Comparison of ENCODE assay signal across 8 mouse cellular contexts in the genomic region with DNA sequence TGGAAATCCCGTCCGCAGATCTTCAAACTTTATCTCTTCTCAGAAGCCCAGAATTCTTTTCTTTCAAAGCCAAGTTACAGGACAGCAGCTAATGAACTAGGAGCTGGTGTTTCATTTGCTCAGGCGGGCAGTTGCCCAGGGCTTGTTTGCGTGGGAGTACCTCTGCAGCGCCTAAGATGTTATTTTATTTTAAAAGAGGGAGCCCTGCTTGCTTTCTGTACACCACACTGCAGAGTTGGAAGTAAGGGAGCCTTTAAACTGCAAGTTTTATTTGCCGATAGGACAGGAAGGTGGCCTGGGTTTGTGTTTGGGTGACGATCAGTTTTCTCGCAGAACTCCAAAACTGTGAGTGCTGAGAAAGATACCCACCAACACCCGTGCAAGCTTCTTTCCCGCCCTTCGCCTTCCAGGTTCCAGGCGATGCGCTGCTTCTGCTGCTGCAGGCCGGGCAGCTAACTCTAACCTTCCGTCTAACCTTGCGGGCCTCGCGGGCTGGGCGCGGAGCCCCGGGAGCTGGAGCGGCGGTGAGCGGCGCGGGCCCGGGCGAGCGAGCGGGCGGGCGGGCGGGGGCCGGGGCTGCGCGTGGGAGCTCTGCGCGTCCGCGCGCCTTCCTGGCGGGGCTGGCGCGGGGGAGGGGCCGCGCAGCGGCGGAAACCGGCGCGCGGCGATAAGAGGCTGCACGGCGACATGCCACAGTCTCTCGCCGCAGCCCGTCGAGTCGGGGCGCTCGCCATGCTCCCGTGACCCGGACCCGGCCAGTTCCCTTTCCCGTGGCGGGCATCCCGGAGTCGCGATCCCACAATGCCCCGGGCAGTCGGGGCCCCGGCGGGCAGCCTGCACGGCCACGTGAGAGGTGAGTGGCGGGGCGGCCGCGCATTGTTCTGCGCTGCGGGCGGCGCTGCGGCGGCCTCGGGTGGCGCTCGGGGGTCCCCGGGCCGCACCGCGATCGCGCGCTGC. TPM values are rescaled to one million over a fixed set of nuclear protein-coding genes. Genes with fewer than 3 reads are reported as not detected.
DNase-seq lines count a peak whose midpoint lies in the region; ATAC-seq lines count a peak whose summit lies in the region.

No protein-coding gene starts in this region.

- DNase-seq in adrenal gland, adult (ENCODE audit: inconsistent age in 2 of 2, low spot score in 1 of 2): peak; percentile 89 to 95
- DNase-seq in embryo, embryonic 10 days (ENCODE audit: low spot score): peak; percentile 64
- DNase-seq in gastrocnemius, postnatal 10 days: peak; percentile 85
- peak; percentile 87 for DNase-seq in induced T-regulatory cell, adult 2 months (ENCODE audit: low read depth)
- DNase-seq in left cerebral cortex, postnatal 14 days (ENCODE audit: low spot score in 2 of 2): peak; percentile 70 to 73
- DNase-seq in right cerebral cortex, postnatal 10 days (ENCODE audit: low spot score in 2 of 2): peak; percentile 80 to 82
- DNase-seq in urinary bladder, postnatal 14 days (ENCODE audit: low spot score): peak; percentile 79

- intact Hi-C loops in left cerebral cortex, postnatal 14 days (cut with DNase I): loop anchor here (5.0 kb wide), 1 partner anchor 111 kb away; no protein-coding TSS in a partner anchor

- peak; percentile 52 for ATAC-seq in megakaryocyte progenitor cell, adult 5-6 weeks (replicated peaks; ENCODE audit: poor library complexity)

RNA-seq across cellular contexts. Expression of gene Mbnl1, which starts 28.2 kb away (rescaled TPM):
- total RNA-seq in gastrocnemius, postnatal 10 days (2021): 100 to 1,000 TPM; 234 to 262 TPM
- total RNA-seq in left cerebral cortex, postnatal 14 days (2021): 100 to 1,000 TPM; 110 to 116 TPM
- 542 and 611 TPM in 2 replicates for total RNA-seq in megakaryocyte progenitor cell, adult 5-6 weeks (2015)
- 545 and 581 TPM in 2 replicates for total RNA-seq in megakaryocyte progenitor cell, adult 5-6 weeks (2017)

Comparison
In these comparisons a context has a peak if more than half of its experiments do, and no peak if none do; other contexts are left out.
1. Peak in every context shown above with its lines: DNase-seq and ATAC-seq.